Mouse (Mus musculus) spleen, adult 2 months (tissue): ENCODE results near the gene Epc2.

Experiments
- CTCF ChIP-seq: fragments of 200-500 bp; IDR thresholded peaks from 2 replicates; pipeline ENCODE4 v1.5.1; 2011; ENCODE audit warnings: mild to moderate bottlenecking, inconsistent platforms; ENCODE audit not compliant: insufficient read depth, insufficient read length, insufficient replicate concordance; ENCODE audit errors: extremely low read depth
- POLR2A ChIP-seq: fragments of 200-500 bp; IDR thresholded peaks from 2 replicates; pipeline ENCODE4 v1.6.1; 2011; ENCODE audit warnings: low read depth, low read length, inconsistent platforms

DNA sequence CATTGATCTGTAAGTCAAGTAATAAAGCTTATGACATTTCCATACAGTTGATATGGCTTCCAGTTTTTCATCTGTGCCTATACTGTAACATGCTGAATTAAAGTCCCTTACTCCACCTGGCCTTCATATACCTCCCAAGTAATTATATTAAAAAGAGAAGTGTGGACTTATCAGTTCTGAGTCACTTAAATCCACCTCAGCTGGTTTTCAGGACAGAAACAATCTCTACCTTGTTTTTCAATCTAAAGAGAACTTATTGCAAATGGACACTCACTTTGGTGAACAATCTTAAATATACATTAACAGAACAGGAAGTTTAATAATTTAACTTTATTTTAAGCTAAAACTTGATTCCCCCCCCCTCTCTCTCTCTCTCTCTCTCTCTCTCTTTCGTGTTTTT, 15.8 kb downstream of the Epc2 start:
- no peak for TF ChIP-seq CTCF
- TF ChIP-seq POLR2A: no peak
